Mouse (Mus musculus) layer of hippocampus, adult 9-11 months (tissue): ENCODE results near the gene Ncapg2.

Experiments used
- DNase-seq: peaks from one replicate; pipeline ENCODE4 v3.0.0; 2022

The Ncapg2 gene

GRCm38 (mm10) chr12:116460379-116461065, 55.3 kb downstream of the Ncapg2 start:
- DNase-seq = no peak

- no peak for DNase-seq
Measured at GRCm38 (mm10) chr12:116467030-116467429, 61.8 kb downstream of the Ncapg2 start.

DNA sequence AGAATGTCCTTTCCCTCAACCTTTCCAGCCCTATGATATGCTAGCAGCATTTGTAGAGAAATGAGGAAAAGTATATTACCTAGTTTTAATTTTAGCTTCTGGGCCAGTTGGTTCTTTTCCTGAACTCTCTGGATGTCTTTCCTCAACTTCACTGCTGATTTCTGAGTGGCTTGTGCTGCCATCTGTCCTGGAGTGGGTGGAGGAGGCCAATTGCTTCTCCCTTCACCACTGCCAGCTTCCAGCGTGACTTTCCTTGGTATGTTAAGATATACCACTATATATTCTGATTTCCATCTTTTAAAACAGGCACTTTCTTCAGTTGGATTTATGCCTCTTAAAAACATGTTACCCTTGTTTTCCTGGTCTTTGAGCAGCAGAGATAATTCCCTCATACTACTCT, 63.1 kb downstream of the Ncapg2 start:
- DNase-seq = no peak

DNA sequence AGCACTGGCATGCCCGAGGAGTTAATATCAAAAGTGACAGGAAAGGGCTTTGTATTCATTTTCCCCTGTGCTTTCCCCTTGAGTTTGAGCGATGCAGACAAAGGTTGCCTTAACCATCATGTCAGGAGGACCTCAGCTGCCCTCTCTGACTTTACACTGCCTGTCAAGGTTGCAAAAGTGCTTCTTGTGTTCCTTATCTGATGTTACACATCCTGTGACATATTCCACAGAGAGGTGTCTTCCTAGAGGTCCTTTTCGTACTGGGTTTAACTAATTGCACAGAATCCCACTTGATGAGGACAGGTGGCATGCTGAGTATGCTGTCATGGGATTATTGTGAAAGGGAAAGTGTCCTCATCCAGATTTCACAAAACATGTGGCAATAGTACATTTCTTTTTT, 63.9 kb downstream of the Ncapg2 start:
- no peak for DNase-seq

DNA sequence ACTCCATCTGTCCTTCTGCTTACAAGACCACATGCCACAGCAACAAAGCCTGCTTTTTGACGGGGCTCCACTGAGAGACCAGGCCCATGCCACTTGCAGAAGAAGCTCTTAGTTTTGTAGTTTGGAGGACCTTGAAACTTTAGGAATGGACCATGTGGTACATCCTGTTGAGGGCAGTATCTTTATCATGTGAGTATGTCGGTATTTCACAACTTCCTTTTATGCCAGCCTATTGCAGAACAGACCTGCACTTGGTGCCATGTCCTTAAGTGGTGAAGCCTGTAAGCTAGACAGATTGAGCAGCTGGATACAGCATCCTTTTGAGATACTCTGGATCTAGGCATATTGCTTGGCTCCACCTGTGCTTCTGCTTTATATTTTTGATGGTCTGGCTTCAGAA, 68.1 kb downstream of the Ncapg2 start:
- no peak for DNase-seq

GRCm38 (mm10) chr12:116473761-116474160, 68.6 kb downstream of the Ncapg2 start:
- no peak for DNase-seq

GRCm38 (mm10) chr12:116474676-116475075, 69.5 kb downstream of the Ncapg2 start:
- DNase-seq = no peak

GRCm38 (mm10) chr12:116478771-116479170, 73.6 kb downstream of the Ncapg2 start:
- DNase-seq = no peak

- no peak for DNase-seq
Measured at GRCm38 (mm10) chr12:116481921-116482320, 76.7 kb downstream of the Ncapg2 start.

DNA sequence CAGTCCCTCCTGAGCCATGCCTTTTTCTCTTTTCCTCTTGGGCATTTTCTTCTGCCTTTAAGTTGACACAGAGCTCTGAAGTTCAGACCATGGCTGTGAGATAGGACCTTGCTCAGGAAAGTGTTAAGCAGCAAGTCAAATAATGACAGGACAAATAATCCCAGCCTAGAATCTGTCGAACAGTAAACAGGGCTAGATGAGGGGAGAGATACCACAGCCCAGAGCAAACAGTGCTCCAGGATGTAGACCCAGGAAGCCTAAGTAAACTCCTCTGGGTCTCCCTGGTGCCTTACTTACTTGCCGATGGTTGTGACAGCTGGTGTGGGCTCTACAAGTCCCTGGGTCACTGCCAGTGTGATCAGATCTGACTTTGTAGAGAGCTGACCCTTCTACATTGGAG, 78.4 kb downstream of the Ncapg2 start:
- no peak for DNase-seq

- no peak for DNase-seq
Measured at GRCm38 (mm10) chr12:116484991-116485390, 79.8 kb downstream of the Ncapg2 start.

DNA sequence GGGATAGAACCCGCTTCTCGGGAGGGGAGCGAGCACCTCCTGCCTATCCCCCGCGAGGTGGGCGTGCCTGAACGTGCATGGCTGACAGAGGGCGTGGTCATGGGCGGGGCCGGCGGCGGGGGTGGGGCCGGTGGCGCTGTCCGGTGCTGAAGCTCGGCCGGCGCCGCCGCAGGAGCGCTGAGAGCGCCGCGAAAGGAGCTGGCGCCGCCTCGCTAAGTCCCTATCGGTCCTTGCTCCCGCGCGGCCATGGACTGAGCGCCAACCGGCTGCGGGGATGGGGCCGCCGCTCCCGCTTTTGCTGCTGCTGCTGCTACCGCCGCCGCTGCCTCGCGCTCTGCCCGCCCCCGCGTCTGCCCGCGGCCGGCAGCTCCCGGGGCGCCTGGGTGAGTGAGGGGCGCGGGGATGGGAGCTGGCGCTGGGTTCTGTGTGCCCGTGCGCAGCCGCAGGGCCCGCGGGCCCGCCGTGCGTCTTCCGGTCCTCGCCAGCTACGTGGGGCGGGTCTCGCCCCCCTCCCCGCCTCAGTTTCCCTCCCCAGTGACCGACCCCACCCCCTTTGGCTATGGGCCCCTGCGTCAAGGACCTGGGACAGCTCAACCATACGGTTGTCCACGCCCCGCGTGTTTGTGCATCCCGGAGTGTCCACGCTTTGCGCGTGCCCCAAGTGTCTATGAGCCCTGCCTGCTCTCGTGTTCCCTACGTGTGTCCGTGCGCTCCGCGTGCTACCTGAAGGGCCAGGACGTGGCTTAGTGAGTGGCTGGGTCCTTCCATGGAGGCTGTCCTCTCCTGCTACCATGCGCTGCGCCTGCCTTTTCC, 80.6 kb downstream of the Ncapg2 start, which contains the start of gene Ptprn2:
Gene Ptprn2, plus strand, starts transcription at position 130 of the 813 bp plus-strand sequence.
- DNase-seq = peak; percentile 57

DNA sequence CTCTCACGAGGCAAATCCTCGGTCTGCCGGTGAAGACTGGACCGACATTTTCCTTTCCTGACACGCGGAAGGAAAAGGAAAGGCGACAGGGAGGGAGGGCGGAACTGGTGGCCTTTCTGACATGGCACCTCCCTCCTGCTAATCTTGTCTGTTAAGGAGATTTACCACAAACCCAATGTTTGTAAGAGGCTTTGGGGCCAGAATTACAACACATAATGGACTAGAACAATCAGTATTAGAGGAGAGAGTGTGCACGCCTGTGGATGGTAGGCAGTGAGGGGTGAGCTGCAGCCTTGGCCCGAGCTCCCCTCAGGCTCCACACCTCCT, 81.2 kb downstream of the Ncapg2 start:
- no peak for DNase-seq

- peak; percentile 57 for DNase-seq
Measured at GRCm38 (mm10) chr12:116488836-116489235, 83.6 kb downstream of the Ncapg2 start.

DNA sequence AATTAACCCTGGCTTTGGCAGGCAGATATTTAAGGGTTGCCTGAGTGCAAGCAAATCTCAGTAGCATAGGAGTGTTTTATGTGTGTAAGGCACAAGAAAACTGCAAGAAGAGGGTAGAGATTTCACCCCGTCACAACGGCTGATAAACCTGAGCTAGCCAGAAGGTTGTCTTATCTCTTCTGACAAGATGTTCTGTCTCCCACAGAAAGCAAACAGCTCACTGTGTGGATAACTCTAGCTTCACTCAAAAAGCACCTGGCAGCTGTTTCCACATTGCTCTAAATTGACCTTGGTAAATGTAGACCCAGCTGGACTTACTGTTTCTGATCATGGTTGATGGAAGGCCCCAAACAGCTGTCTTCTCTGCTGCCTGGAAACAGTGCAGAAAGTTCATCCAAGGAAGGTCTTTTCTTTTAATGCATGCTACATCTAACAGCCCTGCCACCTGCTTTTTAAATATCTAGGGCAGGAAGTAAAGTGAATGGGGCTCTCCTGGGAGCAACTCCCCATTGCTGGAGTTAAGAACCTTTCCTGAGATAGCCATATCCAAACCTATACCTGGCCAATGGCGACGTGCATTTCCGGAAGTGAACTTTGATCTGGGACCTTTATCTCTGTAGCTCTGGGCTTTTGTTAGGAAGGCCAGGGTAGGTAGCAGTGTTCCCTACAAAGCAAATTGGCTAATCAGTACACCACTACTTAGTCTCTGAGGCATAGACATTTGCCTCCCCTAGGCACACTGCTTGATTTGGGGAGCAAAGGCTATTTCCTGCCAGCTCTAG, 85.6 kb downstream of the Ncapg2 start:
- no peak for DNase-seq

GRCm38 (mm10) chr12:116498666-116499065, 93.5 kb downstream of the Ncapg2 start:
- DNase-seq = no peak

GRCm38 (mm10) chr12:116500652-116501051, 95.5 kb downstream of the Ncapg2 start:
- DNase-seq = no peak

DNA sequence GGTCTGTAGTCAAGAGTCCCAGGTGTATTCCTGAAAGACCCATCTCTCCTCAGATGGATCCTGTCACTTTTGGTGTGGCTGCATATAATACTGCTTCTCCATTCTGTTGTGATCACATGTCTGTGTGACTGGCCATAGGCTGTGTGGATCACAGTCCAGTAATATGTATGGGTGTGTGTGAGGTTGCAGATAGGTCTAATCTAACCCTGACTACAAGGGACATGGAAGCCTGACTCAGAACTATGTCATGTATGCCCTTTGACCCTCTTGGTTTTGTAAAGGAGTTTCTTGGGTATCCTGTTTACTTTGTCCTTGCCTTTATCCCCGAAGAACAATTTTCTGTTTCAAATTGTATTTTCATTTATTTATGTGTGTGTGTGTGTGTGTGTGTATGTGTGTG, 107.3 kb downstream of the Ncapg2 start:
- no peak for DNase-seq
